ENCODE assay signal across 8 mouse cellular contexts in genomic region chr11:97694921-97695711, GRCm38 (mm10). TPM values are rescaled to one million over a fixed set of nuclear protein-coding genes. Genes with fewer than 3 reads are reported as not detected.
DNase-seq lines count a peak whose midpoint lies in the region; ATAC-seq and TF ChIP-seq lines count a peak whose summit lies in the region.

No protein-coding gene starts in this region.

- no peak overlapping the region for H3K9ac ChIP-seq in heart, embryonic 11.5 days (ENCODE audit: low read depth, low read length)
- peak overlapping the region; percentile 35; the same call in 1 of the 2 replicates for H3K9ac ChIP-seq in forebrain, embryonic 15.5 days (replicated peaks)
- peak overlapping the region; percentile 18; the same call in 1 of the 2 replicates for H3K9ac ChIP-seq in kidney, postnatal 0 days (ENCODE audit: low read depth, low read length)

- whole genome bisulfite sequencing in heart, embryonic 11.5 days (ENCODE audit: insufficient replicate concordance), result 71% methylated on average over 17 of the region's 17 CpGs
- 25% methylated on average over 17 of the region's 17 CpGs for WGBS in forebrain, embryonic 15.5 days
- WGBS in kidney, postnatal 0 days, result 56% methylated on average over 17 of the region's 17 CpGs
- 66% methylated on average over 17 of the region's 17 CpGs for WGBS in midbrain, embryonic 10.5 days

- no peak for DNase-seq in heart, postnatal 36 days
- peak; percentile 86 for DNase-seq in NIH3T3 (ENCODE audit: low read depth)
- peak; percentile 67 for DNase-seq in kidney, postnatal 0 days (ENCODE audit: low spot score)
- no peak for DNase-seq in midbrain, embryonic 10.5 days (ENCODE audit: low spot score)
- DNase-seq in adrenal gland, postnatal 4 days (ENCODE audit: low spot score in 2 of 2), result no peak

- no peak for ATAC-seq in heart, embryonic 11.5 days (replicated peaks; ENCODE audit: insufficient number of reproducible peaks, low FRiP score, low TSS enrichment)
- peak; percentile 12; the same call in 1 of the 2 replicates for ATAC-seq in forebrain, embryonic 15.5 days (replicated peaks)
- ATAC-seq in kidney, postnatal 0 days (replicated peaks; ENCODE audit: low FRiP score, low read depth), result no peak
- no peak for ATAC-seq in erythroid progenitor cell, adult 5-6 weeks (replicated peaks; ENCODE audit: low FRiP score, poor library complexity, severe bottlenecking)

- intact Hi-C loops in heart, postnatal 36 days (cut with DNase I), result no loop called here

- peaks cover 12% of the 10 kb centered on the region; the same call in 1 of the 2 replicates for H3K36me3 ChIP-seq in heart, embryonic 11.5 days (ENCODE audit: control insufficient read depth, insufficient read depth, low read length)
- H3K36me3 ChIP-seq in forebrain, embryonic 15.5 days, result peaks cover 28% of the 10 kb centered on the region
- H3K36me3 ChIP-seq in kidney, postnatal 0 days (ENCODE audit: insufficient read depth, low read length), result peaks cover 28% of the 10 kb centered on the region
- peaks cover 52% of the 10 kb centered on the region for H3K36me3 ChIP-seq in midbrain, embryonic 10.5 days

- no peaks in the 10 kb centered on the region for H3K9me3 ChIP-seq in heart, embryonic 11.5 days (replicated peaks; ENCODE audit: control insufficient read depth, low read length)
- no peaks in the 10 kb centered on the region for H3K9me3 ChIP-seq in forebrain, embryonic 15.5 days
- no peaks in the 10 kb centered on the region for H3K9me3 ChIP-seq in kidney, postnatal 0 days (replicated peaks; ENCODE audit: low read length)
- H3K9me3 ChIP-seq in midbrain, embryonic 10.5 days (replicated peaks), result no peaks in the 10 kb centered on the region

- H3K4me2 ChIP-seq in heart, embryonic 11.5 days, result peak overlapping the region; percentile 6; the same call in 1 of the 2 replicates
- H3K4me2 ChIP-seq in forebrain, embryonic 15.5 days (replicated peaks), result peak overlapping the region; percentile 82
- H3K4me2 ChIP-seq in kidney, postnatal 0 days (ENCODE audit: low read length), result no peak overlapping the region

- no peak overlapping the region for H3K4me3 ChIP-seq in heart, embryonic 11.5 days (ENCODE audit: low read depth, low read length)
- H3K4me3 ChIP-seq in forebrain, embryonic 15.5 days, result peak overlapping the region; percentile 93
- no peak overlapping the region for H3K4me3 ChIP-seq in kidney, postnatal 0 days (replicated peaks; ENCODE audit: low read depth, low read length)
- H3K4me3 ChIP-seq in midbrain, embryonic 10.5 days, result peak overlapping the region; percentile 90

- no peak for TF ChIP-seq CTCF in kidney, postnatal 0 days (IDR thresholded peaks at IDR 0.05; ENCODE audit: low read depth)

- H3K27me3 ChIP-seq in heart, embryonic 11.5 days (ENCODE audit: control insufficient read depth, insufficient read depth, low read length), result no peaks in the 10 kb centered on the region
- H3K27me3 ChIP-seq in forebrain, embryonic 15.5 days, result no peaks in the 10 kb centered on the region
- no peaks in the 10 kb centered on the region for H3K27me3 ChIP-seq in kidney, postnatal 0 days (ENCODE audit: insufficient read depth, low read length)
- no peaks in the 10 kb centered on the region for H3K27me3 ChIP-seq in midbrain, embryonic 10.5 days (ENCODE audit: low read depth, poor library complexity, severe bottlenecking)

- H3K4me1 ChIP-seq in heart, embryonic 11.5 days (ENCODE audit: control insufficient read depth, insufficient read depth, low read length), result peaks cover 39% of the 10 kb centered on the region
- H3K4me1 ChIP-seq in forebrain, embryonic 15.5 days, result peaks cover 48% of the 10 kb centered on the region
- H3K4me1 ChIP-seq in kidney, postnatal 0 days (replicated peaks; ENCODE audit: insufficient read depth, low read length), result peaks cover 26% of the 10 kb centered on the region
- peaks cover 53% of the 10 kb centered on the region for H3K4me1 ChIP-seq in midbrain, embryonic 10.5 days

- H3K27ac ChIP-seq in heart, embryonic 11.5 days (ENCODE audit: low read depth, low read length), result peak overlapping the region; percentile 17; the same call in 1 of the 2 replicates
- H3K27ac ChIP-seq in forebrain, embryonic 15.5 days (replicated peaks), result peak overlapping the region; percentile 83
- no peak overlapping the region for H3K27ac ChIP-seq in kidney, postnatal 0 days
- peak overlapping the region; percentile 53; the same call in 1 of the 2 replicates for H3K27ac ChIP-seq in midbrain, embryonic 10.5 days (replicated peaks)

RNA-seq across cellular contexts. Expression of gene Pcgf2, which starts 5.2 kb away (rescaled TPM):
- polyA plus RNA-seq in heart, embryonic 11.5 days (2014; fragmentation: Nextera tagmentation; extraction: Ambion mirVana), result 10.3 and 16.4 TPM in 2 replicates
- total RNA-seq in heart, postnatal 36 days (2021), result 1 to 10 TPM; 5.2 to 7.4 TPM
- polyA plus RNA-seq in forebrain, embryonic 15.5 days (2015; fragmentation: Nextera tagmentation; extraction: Ambion mirVana), result 18.1 and 18.8 TPM in 2 replicates
- polyA plus RNA-seq in kidney, postnatal 0 days (2015; fragmentation: Nextera tagmentation; extraction: Ambion mirVana), result 10.4 and 11.4 TPM in 2 replicates
- polyA plus RNA-seq in midbrain, embryonic 10.5 days (2016; fragmentation: Nextera tagmentation; extraction: Ambion mirVana), result 16.0 and 18.6 TPM in 2 replicates
- total RNA-seq in adrenal gland, postnatal 4 days (2021), result 10 to 100 TPM; 69.9 to 71.5 TPM
- total RNA-seq in erythroid progenitor cell, adult 5-6 weeks (2015; ENCODE audit: low replicate concordance), result 5.9 TPM in 1 of 2 replicates, not detected in the other
- 2.1 TPM in 1 of 2 replicates, not detected in the other for total RNA-seq in erythroid progenitor cell, adult 5-6 weeks (2017; ENCODE audit: low replicate concordance)

RNA-seq across cellular contexts. Expression of gene Psmb3, which starts 8.1 kb away (rescaled TPM):
- polyA plus RNA-seq in heart, embryonic 11.5 days (2014; fragmentation: Nextera tagmentation; extraction: Ambion mirVana), result 416 and 447 TPM in 2 replicates
- total RNA-seq in heart, postnatal 36 days (2021), result 100 to 1,000 TPM; 141 to 151 TPM
- polyA plus RNA-seq in forebrain, embryonic 15.5 days (2015; fragmentation: Nextera tagmentation; extraction: Ambion mirVana), result 460 and 475 TPM in 2 replicates
- 504 and 541 TPM in 2 replicates for polyA plus RNA-seq in kidney, postnatal 0 days (2015; fragmentation: Nextera tagmentation; extraction: Ambion mirVana)
- polyA plus RNA-seq in midbrain, embryonic 10.5 days (2016; fragmentation: Nextera tagmentation; extraction: Ambion mirVana), result 606 and 631 TPM in 2 replicates
- total RNA-seq in adrenal gland, postnatal 4 days (2021), result 100 to 1,000 TPM; 193 to 221 TPM
- 20.5 and 50.7 TPM in 2 replicates for total RNA-seq in erythroid progenitor cell, adult 5-6 weeks (2015; ENCODE audit: low replicate concordance)
- 7.9 and 45.8 TPM in 2 replicates for total RNA-seq in erythroid progenitor cell, adult 5-6 weeks (2017; ENCODE audit: low replicate concordance)

RNA-seq across cellular contexts. Expression of gene Cisd3, which starts 9.5 kb away (rescaled TPM):
- polyA plus RNA-seq in heart, embryonic 11.5 days (2014; fragmentation: Nextera tagmentation; extraction: Ambion mirVana), result 45.8 and 52.3 TPM in 2 replicates
- 100 to 1,000 TPM; 146 TPM for total RNA-seq in heart, postnatal 36 days (2021)
- polyA plus RNA-seq in forebrain, embryonic 15.5 days (2015; fragmentation: Nextera tagmentation; extraction: Ambion mirVana), result 17.4 and 19.5 TPM in 2 replicates
- 69.2 and 70.9 TPM in 2 replicates for polyA plus RNA-seq in kidney, postnatal 0 days (2015; fragmentation: Nextera tagmentation; extraction: Ambion mirVana)
- polyA plus RNA-seq in midbrain, embryonic 10.5 days (2016; fragmentation: Nextera tagmentation; extraction: Ambion mirVana), result 20.5 and 21.7 TPM in 2 replicates
- total RNA-seq in adrenal gland, postnatal 4 days (2021), result 100 to 1,000 TPM; 105 to 109 TPM
- 6.3 TPM in 1 of 2 replicates, not detected in the other for total RNA-seq in erythroid progenitor cell, adult 5-6 weeks (2015; ENCODE audit: low replicate concordance)
- total RNA-seq in erythroid progenitor cell, adult 5-6 weeks (2017; ENCODE audit: low replicate concordance), result not detected in 2 replicates

RNA-seq across cellular contexts. Expression of gene Mllt6, which starts 31.9 kb away (rescaled TPM):
- polyA plus RNA-seq in heart, embryonic 11.5 days (2014; fragmentation: Nextera tagmentation; extraction: Ambion mirVana), result 2.9 and 3.3 TPM in 2 replicates
- 10 to 100 TPM; 67.0 to 68.8 TPM for total RNA-seq in heart, postnatal 36 days (2021)
- polyA plus RNA-seq in forebrain, embryonic 15.5 days (2015; fragmentation: Nextera tagmentation; extraction: Ambion mirVana), result 4.3 and 4.7 TPM in 2 replicates
- polyA plus RNA-seq in kidney, postnatal 0 days (2015; fragmentation: Nextera tagmentation; extraction: Ambion mirVana), result 2.3 TPM in 2 replicates
- polyA plus RNA-seq in midbrain, embryonic 10.5 days (2016; fragmentation: Nextera tagmentation; extraction: Ambion mirVana), result 2.1 and 2.6 TPM in 2 replicates
- total RNA-seq in adrenal gland, postnatal 4 days (2021), result 10 to 100 TPM; 49.0 to 59.7 TPM
- total RNA-seq in erythroid progenitor cell, adult 5-6 weeks (2015; ENCODE audit: low replicate concordance), result 2.1 and 9.7 TPM in 2 replicates
- total RNA-seq in erythroid progenitor cell, adult 5-6 weeks (2017; ENCODE audit: low replicate concordance), result 1.3 and 3.9 TPM in 2 replicates

RNA-seq across cellular contexts. Expression of gene Pip4k2b, which starts 49.4 kb away (rescaled TPM):
- polyA plus RNA-seq in heart, embryonic 11.5 days (2014; fragmentation: Nextera tagmentation; extraction: Ambion mirVana), result 0.70 and 1.2 TPM in 2 replicates
- 10 to 100 TPM; 20.6 to 21.7 TPM for total RNA-seq in heart, postnatal 36 days (2021)
- polyA plus RNA-seq in forebrain, embryonic 15.5 days (2015; fragmentation: Nextera tagmentation; extraction: Ambion mirVana), result 4.1 and 4.8 TPM in 2 replicates
- 1.5 TPM in 2 replicates for polyA plus RNA-seq in kidney, postnatal 0 days (2015; fragmentation: Nextera tagmentation; extraction: Ambion mirVana)
- 1.4 and 1.5 TPM in 2 replicates for polyA plus RNA-seq in midbrain, embryonic 10.5 days (2016; fragmentation: Nextera tagmentation; extraction: Ambion mirVana)
- 10 to 100 TPM; 36.0 to 39.1 TPM for total RNA-seq in adrenal gland, postnatal 4 days (2021)
- 2.9 and 4.0 TPM in 2 replicates for total RNA-seq in erythroid progenitor cell, adult 5-6 weeks (2015; ENCODE audit: low replicate concordance)
- 2.1 and 12.6 TPM in 2 replicates for total RNA-seq in erythroid progenitor cell, adult 5-6 weeks (2017; ENCODE audit: low replicate concordance)

Comparison
In these comparisons a context has a peak if more than half of its experiments do, and no peak if none do; other contexts are left out.
1. H3K4me3 ChIP-seq: peak in forebrain, embryonic 15.5 days (single experiment) and midbrain, embryonic 10.5 days (single experiment); none in heart, embryonic 11.5 days (single experiment) and kidney, postnatal 0 days (single experiment).
2. DNase-seq: peak in NIH3T3 (single experiment) and kidney, postnatal 0 days (single experiment); none in heart, postnatal 36 days (0 of 2), midbrain, embryonic 10.5 days (single experiment) and adrenal gland, postnatal 4 days (0 of 2).